Mouse (Mus musculus) 3T3-L1 (cell line): ENCODE measurements around the gene Ankzf1.

Experiments used
- DNase-seq: peaks from one replicate; pipeline ENCODE4 v3.0.0-alpha.2; 2015; ENCODE audit warnings: low read depth, low spot score

The Ankzf1 gene

DNA sequence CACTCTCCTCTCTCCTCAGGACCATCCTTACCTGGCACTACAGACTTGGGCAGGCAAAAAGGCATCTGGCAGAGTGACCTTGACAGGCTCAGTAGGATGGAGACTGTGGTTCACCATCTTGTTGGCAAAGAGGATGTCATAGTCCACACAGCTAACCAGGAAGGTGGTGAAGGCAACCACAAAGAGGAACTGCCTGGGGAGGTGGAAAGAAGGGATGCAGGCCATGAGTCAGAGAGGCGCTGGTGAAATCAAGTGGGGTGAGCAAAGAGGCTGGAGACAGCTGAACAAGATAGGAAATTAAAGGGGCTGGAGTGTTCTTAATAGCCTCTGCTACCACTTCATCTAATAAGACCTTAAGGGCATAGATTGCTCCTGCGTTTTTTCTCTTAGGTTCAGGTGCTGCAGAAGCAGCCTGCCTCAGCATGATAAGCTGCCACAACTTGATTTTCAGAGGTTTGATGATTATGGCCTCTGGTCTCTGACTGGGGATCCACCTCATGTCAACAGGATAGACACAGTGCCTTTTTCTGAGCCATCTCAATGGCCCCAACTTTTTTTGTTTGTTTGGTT lies 4.0 kb upstream of the Ankzf1 start:
- no peak for DNase-seq

DNA sequence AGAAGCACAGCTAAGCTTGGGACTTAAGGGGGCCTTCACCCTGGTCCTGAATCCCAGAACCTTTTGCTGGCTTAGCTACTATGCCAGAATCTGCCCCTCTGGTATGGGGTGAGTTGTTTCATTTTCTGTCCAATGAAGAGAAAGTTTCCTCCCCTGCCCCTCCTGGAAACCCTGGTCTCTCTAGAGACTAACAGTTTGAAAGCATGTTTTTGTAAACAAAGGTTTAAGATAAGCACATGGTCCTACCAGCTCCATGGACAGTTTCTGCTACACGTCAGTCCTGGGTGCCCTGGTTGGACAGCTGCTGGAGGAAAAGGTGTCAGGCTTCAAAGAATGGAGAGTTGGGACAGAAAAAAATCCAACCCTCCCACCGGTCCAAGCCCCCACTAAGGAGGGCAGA lies 1.4 kb upstream of the Ankzf1 start:
- DNase-seq, result no peak

DNA sequence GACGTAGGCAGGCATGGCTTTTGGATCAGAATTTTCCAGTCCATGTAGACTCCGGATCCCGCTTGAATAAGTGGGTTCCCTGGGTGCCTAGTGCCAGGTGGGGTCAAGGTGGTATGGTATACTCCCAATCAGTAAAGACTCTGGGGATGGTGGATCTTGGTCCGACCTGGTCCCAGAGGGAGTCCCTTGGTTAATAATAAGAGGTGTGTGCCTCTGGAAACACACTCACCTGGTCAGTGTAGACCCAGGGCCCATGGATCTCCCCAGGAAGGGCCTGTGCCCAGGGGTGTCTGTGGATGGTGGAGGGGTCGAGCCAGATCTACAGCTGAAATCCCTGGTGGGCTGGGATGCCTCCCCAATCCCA lies 711 bp upstream of the Ankzf1 start:
- no peak for DNase-seq

DNA sequence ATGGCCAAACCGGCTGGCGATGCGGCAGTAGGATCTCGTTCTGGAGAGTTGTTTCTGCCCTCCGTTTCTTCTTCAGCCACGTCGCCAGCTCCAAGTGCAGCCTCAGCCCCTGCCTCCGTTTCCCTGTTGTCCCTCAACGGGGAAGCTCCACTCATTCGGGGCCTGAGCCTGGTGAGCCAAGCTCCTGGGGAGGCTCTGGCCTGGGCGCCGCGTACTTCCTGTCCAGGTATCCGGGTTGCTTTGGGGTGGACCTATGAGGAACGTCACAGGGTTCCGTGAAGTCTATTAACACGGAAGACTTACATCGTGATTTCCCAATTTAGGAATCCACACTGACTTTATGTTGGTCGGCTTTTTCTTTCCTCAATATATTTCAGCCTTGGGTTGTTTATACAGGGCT lies 501 bp downstream of the Ankzf1 start:
- DNase-seq, result peak; percentile 73

DNA sequence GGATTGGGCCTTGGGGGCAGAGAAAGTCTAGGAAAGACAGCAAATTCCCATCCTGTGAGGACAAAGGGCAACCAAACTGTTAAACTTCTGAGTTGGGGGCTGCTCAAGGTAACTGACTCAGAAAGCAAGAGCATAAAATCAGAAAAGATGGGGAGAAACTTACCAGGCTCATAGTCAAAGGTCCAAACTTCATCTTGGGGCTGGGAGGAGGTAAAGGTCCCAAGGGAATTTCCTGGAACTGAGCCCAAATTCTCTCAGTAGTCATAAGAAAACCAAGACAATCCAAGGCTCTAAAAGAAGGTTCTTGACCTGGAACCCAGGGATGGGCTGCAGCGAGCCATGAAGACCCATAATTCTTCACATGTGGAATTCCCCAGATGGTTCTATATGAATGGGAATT lies 9.3 kb downstream of the Ankzf1 start:
- peak; percentile 29 for DNase-seq

DNA sequence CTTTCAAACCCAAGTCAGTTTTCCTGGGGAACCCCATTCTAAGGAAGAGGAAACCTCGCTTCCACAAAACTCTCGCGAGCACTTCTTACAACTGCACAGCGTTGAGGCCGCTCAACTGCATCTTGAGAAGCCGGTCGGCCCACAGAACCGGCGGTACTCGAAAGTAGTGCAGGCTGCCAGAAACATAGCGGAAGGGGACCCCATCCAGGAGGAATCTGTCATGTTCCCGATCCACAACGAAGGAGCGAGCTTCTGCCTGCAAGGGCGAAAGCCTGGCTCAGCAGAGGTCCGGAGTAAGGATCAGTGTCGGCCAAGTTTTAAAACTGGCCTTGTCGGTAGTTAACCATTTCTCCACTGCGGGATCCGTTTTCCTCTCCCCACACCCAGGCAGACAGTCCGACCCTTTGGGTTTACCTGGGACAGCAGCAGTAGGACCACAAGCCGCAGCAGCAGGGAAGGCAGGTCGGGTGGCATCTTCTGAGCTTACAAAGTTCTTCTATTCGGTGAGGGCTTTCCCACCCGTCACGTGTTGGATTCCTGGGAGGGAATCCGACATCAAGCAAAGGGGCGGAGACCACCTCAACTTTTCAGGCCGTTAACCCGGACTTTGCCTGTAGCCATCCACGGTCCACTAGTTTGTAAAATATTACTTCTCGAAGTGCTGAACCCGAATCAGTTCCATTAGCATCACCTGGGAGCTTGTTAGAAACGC lies 17.2 kb downstream of the Ankzf1 start:
- peak; percentile 68 for DNase-seq

DNA sequence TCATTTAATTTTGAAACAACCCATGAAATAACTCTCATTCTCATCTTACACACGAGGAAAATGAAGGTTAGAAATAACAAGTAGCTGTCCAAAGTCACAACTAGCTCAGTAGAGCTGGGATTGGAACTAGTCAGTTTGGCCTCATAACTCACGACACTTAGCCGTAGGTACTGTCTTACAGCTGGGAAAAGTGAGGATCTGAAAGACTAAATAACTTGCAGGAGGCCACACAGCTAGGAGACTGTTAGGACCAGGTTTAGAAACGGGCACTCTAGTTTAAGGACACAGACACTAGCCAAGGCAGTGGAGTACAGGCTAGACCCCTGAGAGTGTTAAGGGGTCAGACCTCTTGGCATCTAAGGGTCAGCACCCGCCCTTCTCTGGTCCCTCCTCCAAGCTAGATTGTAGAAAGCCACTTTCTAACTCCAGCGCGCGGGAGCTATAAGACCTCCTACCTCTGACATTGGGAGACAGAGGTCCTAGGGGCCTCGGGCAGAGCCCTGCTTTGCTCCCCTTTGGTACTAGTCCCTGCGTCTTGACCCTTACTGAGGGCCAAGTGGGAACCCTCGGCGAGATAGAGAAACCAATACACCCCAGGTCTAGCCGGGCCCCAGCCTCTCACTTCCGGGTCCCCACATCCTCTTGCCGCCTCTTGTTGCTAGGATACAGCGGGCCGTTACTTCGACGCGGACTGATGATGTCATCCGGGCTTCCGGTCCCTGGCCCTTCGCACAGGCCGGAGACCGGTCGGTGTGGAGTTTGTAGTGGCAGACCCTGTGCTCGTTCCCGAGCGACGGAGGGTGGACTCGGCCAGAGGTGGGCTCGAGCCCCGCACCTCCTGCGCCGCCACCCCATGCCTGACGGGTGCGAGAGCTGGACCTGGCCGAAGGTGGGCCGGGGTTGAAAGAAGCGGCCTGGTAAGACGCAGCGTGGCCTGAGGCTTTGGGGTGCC lies 18.5 kb downstream of the Ankzf1 start, which contains the start of the genes Glb1l and Stk16:
TSS of gene Glb1l (minus strand) at position 678 of the 952 bp plus-strand sequence.
TSS of gene Stk16 (plus strand) at position 703 of the 952 bp plus-strand sequence.
- peak; percentile 97 for DNase-seq

DNA sequence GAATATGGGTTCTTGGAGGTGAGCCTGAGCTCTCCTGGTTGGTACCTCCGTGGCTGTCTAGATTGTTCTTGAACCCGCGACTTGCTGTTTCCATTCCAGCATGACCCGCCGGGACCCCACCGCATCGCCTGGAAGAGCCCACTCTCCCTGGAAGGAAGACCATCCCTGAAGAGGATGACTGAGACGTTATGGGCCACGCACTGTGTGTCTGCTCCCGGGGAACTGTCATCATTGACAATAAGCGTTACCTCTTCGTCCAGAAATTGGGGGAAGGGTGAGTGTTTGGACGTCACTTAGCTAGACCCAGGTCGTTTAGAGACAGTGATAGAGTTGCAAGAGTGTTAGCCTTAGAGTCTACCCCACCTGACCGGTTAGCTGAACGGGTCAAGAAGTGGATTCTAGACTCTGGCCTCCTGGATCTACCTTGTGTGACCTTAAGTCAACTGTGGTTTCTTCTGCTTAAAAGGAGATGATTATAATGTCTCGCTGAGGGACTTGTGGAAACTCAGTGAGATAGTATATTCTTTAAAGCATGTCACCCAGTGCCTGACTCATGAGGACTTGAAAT lies 19.3 kb downstream of the Ankzf1 start:
- no peak for DNase-seq

DNA sequence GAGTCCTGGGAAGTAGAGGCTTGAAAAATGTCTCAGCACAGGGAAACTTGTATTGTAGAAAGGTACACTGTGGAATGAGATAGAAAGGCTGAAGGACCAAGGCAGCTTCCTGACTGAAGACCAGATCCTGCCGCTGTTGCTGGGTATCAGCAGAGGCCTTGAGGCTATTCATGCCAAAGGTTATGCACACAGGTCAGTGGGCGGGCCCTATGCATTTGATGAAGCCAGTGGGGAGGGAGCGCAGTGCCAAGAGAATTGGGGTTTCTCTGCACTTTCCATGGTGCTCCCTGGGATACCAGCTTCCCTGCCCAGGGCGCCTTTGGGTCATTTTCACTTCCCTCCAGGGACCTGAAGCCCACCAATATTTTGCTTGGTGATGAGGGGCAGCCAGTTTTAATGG lies 20.6 kb downstream of the Ankzf1 start:
- no peak for DNase-seq

DNA sequence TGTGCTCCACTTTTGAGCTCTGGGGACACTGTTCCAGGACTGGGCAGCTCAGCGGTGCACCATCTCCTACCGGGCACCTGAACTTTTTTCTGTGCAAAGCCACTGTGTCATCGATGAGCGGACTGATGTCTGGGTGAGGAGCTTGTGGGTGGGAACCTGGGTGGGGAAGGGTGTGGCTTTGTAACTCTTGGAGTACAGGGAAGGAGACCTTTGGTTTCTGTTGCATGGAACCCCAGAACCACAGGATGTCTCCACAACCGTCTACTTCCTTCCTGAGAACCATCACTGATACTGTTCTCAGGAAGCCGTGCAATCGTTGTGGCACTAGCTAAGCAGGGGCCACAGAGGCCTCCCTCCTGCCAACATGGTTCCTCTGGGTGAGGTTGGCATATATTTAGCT lies 21.1 kb downstream of the Ankzf1 start:
- DNase-seq, result no peak

DNA sequence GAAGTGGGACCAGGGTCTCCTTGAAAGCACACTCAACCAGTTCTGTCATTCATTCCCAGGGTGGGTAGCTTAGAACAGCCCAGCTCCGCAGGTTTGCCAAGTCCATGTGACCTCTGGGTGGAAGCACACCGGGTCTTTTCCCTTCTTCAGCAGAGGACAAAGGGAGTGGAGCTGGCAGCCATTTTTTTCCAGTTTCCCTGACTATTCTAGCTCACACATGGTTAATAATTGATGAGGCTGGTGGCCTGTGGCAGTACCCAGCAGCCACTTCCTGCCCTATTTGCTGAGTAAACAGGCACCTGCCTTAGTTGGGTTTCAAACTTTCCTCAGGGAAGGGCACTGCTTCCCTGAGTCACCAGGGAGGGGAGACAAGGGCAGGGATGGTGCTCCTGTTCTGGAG lies 22.5 kb downstream of the Ankzf1 start:
- DNase-seq, result no peak

DNA sequence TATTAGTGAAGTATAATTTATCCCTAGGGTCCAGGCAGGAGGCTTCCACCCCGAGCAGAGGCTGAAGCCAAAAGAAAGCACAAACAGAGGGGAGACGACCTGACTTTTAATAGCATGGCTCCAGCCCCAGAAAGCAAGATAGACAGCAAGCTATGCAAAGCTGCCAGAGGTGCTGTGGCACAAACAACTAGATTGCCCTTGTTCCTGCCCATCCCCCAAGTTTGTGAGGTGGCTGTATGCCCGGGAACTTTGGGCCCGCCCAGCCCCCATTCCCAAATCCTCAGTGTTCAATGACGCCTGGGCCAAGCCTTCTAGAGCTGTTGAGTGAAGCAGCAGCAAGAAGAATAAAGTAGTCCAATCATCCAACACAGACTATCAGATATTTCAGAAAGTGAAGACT lies 22.9 kb downstream of the Ankzf1 start:
- DNase-seq, result no peak

DNA sequence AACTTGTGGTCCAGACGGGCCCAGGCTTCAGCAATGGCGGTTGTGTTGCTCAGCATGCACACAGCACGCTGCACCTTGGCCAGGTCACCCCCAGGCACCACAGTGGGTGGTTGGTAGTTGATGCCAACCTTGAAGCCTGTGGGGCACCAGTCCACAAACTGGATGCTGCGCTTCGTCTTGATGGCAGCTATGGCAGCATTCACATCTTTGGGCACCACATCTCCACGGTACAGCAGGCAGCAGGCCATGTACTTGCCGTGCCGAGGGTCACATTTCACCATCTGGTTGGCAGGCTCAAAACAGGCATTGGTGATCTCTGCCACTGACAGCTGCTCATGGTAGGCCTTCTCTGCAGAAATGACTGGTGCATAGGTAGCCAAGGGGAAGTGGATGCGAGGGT lies 23.8 kb downstream of the Ankzf1 start:
- no peak for DNase-seq

DNA sequence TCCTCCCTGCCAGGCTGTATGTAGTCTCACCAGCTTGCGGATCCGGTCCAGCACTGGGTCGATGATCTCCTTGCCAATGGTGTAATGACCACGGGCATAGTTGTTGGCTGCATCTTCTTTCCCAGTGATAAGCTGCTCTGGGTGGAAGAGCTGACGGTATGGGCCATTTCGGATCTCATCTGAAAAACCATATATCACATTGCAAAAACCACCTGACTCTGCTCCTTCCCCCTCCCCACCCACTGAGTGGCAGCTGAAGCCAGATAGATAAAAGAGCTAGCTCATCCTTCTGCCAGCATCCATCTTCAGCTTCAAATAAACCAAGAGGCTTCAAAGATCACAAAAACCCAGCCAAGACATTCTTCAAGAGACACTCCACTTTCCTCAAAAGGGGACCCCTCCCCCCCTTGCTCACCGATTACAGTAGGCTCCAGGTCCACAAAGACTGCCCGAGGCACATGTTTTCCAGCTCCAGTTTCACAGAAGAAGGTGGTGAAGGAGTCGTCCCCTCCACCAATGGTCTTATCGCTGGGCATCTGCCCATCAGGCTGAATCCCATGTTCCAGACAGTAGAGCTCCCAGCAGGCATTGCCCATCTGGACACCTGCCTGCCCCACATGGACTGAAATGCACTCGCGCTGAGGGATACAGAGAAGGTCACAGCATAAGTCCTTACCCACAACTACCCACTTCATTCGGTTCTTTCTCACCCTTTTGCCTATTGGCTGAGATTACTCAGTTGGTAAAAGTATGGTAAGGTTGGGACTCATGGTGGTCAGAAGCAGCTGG lies 25.0 kb downstream of the Ankzf1 start:
- DNase-seq, result no peak

DNA sequence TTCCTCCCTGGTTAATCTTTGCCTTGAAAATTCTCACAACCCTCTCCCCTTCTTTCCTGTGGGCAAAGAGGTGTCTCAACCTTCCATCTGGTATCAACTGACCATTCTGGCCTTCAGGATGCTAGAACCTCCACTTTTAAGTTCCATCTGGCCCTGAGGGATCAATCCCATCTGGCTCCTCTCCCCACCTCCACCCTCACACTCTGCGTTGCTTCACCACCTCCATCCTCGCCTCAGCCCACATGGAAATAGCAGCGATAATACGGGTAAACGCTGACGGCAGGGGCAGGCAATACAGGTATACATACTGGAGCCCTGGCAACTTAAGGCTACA lies 25.9 kb downstream of the Ankzf1 start:
- DNase-seq, result no peak

DNA sequence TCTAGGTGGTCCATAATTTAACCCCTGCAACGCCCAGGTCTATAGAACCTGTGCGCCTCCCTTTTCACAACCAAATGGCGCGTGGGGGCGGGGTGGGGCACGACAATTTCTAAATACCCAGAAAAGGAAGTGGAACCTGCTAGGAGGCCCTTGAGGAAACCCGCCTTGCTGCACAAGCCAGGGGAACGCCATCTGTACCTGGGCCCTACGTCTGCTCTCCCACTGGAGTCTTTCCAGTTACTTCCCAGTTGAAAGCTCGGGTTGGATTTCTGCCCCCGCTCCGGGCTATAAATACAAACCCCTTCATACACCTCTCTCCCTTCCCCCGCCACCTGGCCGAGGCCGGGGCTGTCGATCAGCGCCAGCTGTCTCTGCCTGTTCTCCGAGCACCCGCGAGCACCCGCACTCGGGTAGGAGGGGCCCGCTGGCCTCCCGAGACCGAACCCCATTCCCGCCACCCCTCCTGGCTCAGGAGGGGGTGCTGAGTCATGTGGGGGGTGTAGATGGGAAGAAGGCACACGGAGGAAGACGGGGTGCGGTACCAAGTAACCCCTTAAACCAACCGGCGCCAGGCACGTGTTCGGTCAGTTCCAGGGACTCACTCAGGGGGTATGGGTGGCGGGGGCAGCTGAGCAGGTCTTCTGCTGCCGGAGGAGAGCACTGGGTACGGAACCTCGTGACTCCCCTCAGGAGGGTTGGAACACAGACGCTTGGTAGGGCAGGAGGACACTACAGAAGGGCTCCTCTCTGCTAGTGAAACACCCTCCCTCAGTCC lies 26.5 kb downstream of the Ankzf1 start:
- DNase-seq, result no peak

DNA sequence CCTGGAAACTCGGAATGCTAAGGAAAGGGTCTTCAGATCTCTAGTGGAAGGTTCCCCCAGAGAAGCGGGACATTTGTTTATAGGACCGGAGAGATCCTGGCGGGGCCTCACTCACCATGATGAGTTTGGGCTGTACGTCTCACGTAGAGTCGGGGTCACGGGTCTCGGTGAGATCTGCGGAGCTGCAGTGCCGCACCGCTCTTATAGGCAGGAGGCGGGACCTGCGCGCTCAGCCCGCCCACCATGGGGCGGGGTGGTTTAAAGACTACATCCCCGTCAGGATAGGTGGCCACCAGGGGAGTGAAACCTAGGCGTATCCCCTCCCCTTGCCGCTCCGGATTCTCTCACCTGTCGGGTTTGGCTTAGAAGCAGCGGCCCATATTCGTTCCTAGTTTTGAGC lies 27.1 kb downstream of the Ankzf1 start:
- DNase-seq, result peak; percentile 77

DNA sequence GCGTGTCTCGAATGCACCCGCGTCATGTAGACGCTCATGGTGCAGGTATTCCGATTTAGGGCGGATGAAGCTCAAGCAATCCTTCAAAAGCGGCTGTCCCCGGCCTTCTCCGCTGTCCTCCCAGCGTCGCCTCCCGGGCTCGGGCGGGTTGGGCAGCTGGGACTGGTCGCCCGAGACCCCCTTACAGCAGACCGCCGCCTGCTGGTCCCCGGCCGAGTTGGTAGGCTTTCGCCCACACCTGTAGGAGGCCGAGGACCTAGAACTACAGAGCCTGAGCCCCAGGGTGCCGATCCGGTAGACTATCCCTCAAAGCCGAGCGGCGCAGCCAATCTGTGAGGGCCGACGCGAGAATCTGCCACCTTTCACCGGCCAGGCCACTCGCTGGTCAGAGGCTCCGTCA lies 27.6 kb downstream of the Ankzf1 start, which contains the start of gene Tuba4a:
TSS of gene Tuba4a (minus strand) at position 335 of the 400 bp plus-strand sequence.
- no peak for DNase-seq

DNA sequence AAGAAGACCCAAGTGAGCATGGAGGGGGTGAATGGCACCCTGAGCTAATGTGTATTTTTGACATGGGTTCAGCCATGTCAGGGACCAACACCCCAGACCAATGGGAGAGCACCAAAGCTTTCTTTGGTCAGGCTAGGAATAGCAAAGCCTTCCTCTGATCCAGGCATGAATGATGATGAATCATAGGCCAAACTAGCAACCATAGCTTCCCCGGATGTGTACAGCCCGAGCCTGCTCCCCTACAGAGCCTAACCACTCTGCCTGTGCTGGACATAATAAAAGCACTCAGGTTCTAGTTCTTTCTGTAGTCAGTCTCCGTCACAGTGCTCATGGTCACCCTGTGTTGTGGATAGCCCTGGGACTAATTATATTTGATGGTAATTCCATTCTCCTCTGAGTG lies 29.6 kb downstream of the Ankzf1 start:
- peak; percentile 43 for DNase-seq

DNA sequence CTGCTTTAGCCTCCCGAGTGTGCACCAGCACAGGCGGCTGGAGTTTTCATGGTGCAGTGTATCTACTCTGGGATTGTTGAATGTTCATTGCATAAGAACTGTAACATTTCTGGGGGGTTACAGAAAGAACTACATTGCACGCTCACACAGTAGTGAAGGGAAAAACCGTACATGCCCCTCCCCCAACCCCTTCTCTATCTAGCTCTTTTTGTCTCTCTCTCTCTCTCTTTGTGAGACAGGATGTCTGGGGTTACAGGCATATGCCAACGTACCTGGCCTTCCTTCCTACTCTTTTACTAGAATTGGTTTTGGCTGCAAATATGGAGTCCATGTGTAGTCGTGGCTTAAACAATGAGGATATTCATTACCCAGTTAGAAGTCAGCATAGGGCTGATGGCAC lies 31.0 kb downstream of the Ankzf1 start:
- no peak for DNase-seq

DNA sequence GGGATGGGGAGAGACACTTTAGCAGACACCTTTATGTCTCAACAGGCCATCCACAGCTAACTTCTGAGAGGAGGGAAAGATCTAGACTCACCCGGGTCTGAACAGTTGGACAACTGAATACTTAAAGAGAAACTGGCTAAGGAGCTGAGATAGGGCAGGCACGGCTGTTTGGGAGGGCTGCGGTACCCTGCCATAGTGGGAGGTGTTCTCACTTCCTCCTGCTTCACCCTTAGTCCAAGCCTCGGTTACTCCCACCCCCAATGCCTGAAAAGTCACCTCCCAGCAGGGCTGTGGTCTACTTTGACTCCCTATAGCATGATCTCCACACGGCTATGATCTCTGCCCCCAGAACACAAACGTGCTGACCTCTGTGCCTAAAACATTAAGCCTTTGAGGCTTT lies 31.6 kb downstream of the Ankzf1 start:
- DNase-seq, result no peak
